Mouse (Mus musculus): Measurements from ENCODE around the gene Zfp784. TPM values are rescaled to one million over a fixed set of nuclear protein-coding genes. Genes with fewer than 3 reads are reported as not detected.
"Not testable (repeated sequence)": the region's sequence is repeated elsewhere in the genome, so short reads cannot be mapped to it uniquely, and the experiment has no call there.

Zfp784 gene
- polyA plus RNA-seq, 1 experiment from 2014 or later = 8.9 TPM

GRCm38 (mm10) chr7:5079365-5080009, 41.2 kb upstream of the Zfp784 start:
- Histone ChIP-seq H3K36me3 (replicated peaks; ENCODE audit: control insufficient read depth, insufficient read depth) (peaks cover 60% of the 10 kb centered on the region), H3K4me3 (replicated peaks; ENCODE audit: low read length) (peak overlapping the region; percentile 99), H3K9ac (peak overlapping the region; percentile 99), H3K4me2 (replicated peaks) (peak overlapping the region; percentile 96), H3K4me1 (replicated peaks; ENCODE audit: control insufficient read depth, insufficient read depth, low read length) (peaks cover 15% of the 10 kb centered on the region), H3K27ac (peak overlapping the region; percentile 74)
- WGBS = 66% methylated on average over 10 of the region's 13 CpGs
- ATAC-seq (ENCODE audit: low FRiP score) = peak; percentile 22
- H3K9me3 ChIP-seq (ENCODE audit: control insufficient read depth, low read length); DNase-seq (ENCODE audit: low spot score); H3K27me3 ChIP-seq (ENCODE audit: control insufficient read depth, insufficient read depth, low read length): not testable (repeated sequence)

- H3K4me1 ChIP-seq (replicated peaks; ENCODE audit: control insufficient read depth, insufficient read depth, low read length) = peaks cover 13% of the 10 kb centered on the region
- no peaks in the 10 kb centered on the region for H3K27me3 ChIP-seq (ENCODE audit: control insufficient read depth, insufficient read depth, low read length)
- 88% methylated on average over 2 of the region's 2 CpGs for WGBS
- H3K9ac ChIP-seq = no peak overlapping the region
- DNase-seq (ENCODE audit: low spot score) (no peak), ATAC-seq (ENCODE audit: low FRiP score) (no peak)
- peaks cover 73% of the 10 kb centered on the region for H3K36me3 ChIP-seq (replicated peaks; ENCODE audit: control insufficient read depth, insufficient read depth)
- no peak overlapping the region for H3K4me2 ChIP-seq (replicated peaks)
- no peaks in the 10 kb centered on the region for H3K9me3 ChIP-seq (ENCODE audit: control insufficient read depth, low read length)
- no peak overlapping the region for H3K4me3 ChIP-seq (replicated peaks; ENCODE audit: low read length)
- no peak overlapping the region for H3K27ac ChIP-seq
Observed at GRCm38 (mm10) chr7:5076931-5077330, 38.7 kb upstream of the Zfp784 start.

DNA sequence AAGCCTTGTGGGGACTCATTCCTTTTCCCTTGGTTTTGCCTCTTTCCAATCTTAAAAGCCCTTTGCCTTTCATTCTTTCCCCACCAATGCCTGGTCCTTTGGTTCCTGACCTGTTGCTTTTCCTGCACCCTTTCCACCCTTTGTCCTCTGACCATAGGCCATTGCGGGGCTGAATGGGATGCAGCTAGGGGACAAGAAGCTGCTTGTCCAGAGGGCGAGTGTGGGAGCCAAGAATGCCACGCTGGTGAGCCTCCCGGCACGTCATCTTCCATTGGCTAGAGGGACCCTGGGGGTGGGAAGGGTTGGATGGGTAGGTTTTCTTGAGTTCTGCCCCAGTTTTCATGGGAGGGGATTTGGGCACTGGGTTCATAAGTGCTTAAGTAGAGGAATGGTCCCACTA, 36.7 kb upstream of the Zfp784 start:
- Histone ChIP-seq H3K4me2 (replicated peaks) (no peak overlapping the region), H3K9ac (no peak overlapping the region), H3K4me3 (replicated peaks; ENCODE audit: low read length) (no peak overlapping the region), H3K4me1 (replicated peaks; ENCODE audit: control insufficient read depth, insufficient read depth, low read length) (no peaks in the 10 kb centered on the region), H3K36me3 (replicated peaks; ENCODE audit: control insufficient read depth, insufficient read depth) (peaks cover 92% of the 10 kb centered on the region), H3K27ac (no peak overlapping the region), H3K27me3 (ENCODE audit: control insufficient read depth, insufficient read depth, low read length) (no peaks in the 10 kb centered on the region), H3K9me3 (ENCODE audit: control insufficient read depth, low read length) (no peaks in the 10 kb centered on the region)
- no peak for ATAC-seq (ENCODE audit: low FRiP score)
- 97% methylated on average over 5 of the region's 5 CpGs for WGBS
- no peak for DNase-seq (ENCODE audit: low spot score)

DNA sequence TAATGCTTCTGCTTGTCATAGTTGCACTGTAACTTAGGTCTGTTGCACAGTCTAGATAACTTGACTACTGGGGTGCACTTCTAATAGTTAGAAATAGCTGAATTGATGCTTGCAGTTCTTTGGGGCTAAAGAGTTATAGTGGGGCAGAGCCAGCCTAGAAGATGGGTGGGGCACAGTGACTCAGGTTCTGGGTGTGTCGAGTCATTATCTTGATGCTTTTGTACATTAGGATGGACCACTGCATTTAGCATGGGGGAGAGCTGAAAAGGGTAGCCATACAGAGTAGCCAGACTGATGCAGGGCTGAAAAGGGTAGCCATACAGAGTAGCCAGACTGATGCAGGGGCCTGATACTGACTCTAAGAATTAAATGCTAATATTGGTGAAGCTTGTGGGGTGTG, 35.3 kb upstream of the Zfp784 start:
- DNase-seq (ENCODE audit: low spot score) = no peak
- ATAC-seq (ENCODE audit: low FRiP score) = no peak
- H3K36me3 ChIP-seq (replicated peaks; ENCODE audit: control insufficient read depth, insufficient read depth) = peaks cover 99% of the 10 kb centered on the region
- no peak overlapping the region for H3K4me3 ChIP-seq (replicated peaks; ENCODE audit: low read length)
- H3K27me3 ChIP-seq (ENCODE audit: control insufficient read depth, insufficient read depth, low read length) = no peaks in the 10 kb centered on the region
- no peak overlapping the region for H3K27ac ChIP-seq
- H3K4me2 ChIP-seq (replicated peaks) = no peak overlapping the region
- no peak overlapping the region for H3K9ac ChIP-seq
- no peaks in the 10 kb centered on the region for H3K4me1 ChIP-seq (replicated peaks; ENCODE audit: control insufficient read depth, insufficient read depth, low read length)
- 88% methylated on average over 1 of the region's 1 CpGs for WGBS
- H3K9me3 ChIP-seq (ENCODE audit: control insufficient read depth, low read length) = no peaks in the 10 kb centered on the region

GRCm38 (mm10) chr7:5064886-5065285, 26.6 kb upstream of the Zfp784 start:
- Histone ChIP-seq H3K4me1 (replicated peaks; ENCODE audit: control insufficient read depth, insufficient read depth, low read length) (peaks cover 23% of the 10 kb centered on the region), H3K4me2 (replicated peaks) (no peak overlapping the region), H3K27me3 (ENCODE audit: control insufficient read depth, insufficient read depth, low read length) (no peaks in the 10 kb centered on the region), H3K9ac (no peak overlapping the region), H3K27ac (no peak overlapping the region), H3K9me3 (ENCODE audit: control insufficient read depth, low read length) (no peaks in the 10 kb centered on the region), H3K36me3 (replicated peaks; ENCODE audit: control insufficient read depth, insufficient read depth) (peaks cover 37% of the 10 kb centered on the region), H3K4me3 (replicated peaks; ENCODE audit: low read length) (no peak overlapping the region)
- ATAC-seq (ENCODE audit: low FRiP score) (no peak), DNase-seq (ENCODE audit: low spot score) (no peak)
- WGBS = 95% methylated on average over 6 of the region's 6 CpGs

GRCm38 (mm10) chr7:5062360-5063001, 24.2 kb upstream of the Zfp784 start:
- Histone ChIP-seq H3K27ac (peak overlapping the region; percentile 99), H3K9me3 (ENCODE audit: control insufficient read depth, low read length) (no peaks in the 10 kb centered on the region), H3K4me3 (replicated peaks; ENCODE audit: low read length) (peak overlapping the region; percentile 77), H3K36me3 (replicated peaks; ENCODE audit: control insufficient read depth, insufficient read depth) (peaks cover 13% of the 10 kb centered on the region), H3K27me3 (ENCODE audit: control insufficient read depth, insufficient read depth, low read length) (peaks cover 9% of the 10 kb centered on the region), H3K9ac (peak overlapping the region; percentile 87), H3K4me2 (replicated peaks) (peak overlapping the region; percentile 86), H3K4me1 (replicated peaks; ENCODE audit: control insufficient read depth, insufficient read depth, low read length) (peaks cover 36% of the 10 kb centered on the region)
- ATAC-seq (ENCODE audit: low FRiP score) (peak; percentile 47), DNase-seq (ENCODE audit: low spot score) (peak; percentile 88)
- WGBS = under 1% methylated on average over 51 of the region's 51 CpGs

GRCm38 (mm10) chr7:5061774-5062359, 23.6 kb upstream of the Zfp784 start, which contains the start of gene U2af2:
Gene U2af2 (plus strand): TSS chr7:5062143.
- Histone ChIP-seq H3K27me3 (ENCODE audit: control insufficient read depth, insufficient read depth, low read length) (peaks cover 9% of the 10 kb centered on the region), H3K27ac (peak within 1 kb of the TSS; percentile 99), H3K36me3 (replicated peaks; ENCODE audit: control insufficient read depth, insufficient read depth) (peaks cover 7% of the 10 kb centered on the region; the same call in 1 of the 2 replicates), H3K4me2 (replicated peaks) (peak within 1 kb of the TSS; percentile 86), H3K9me3 (ENCODE audit: control insufficient read depth, low read length) (no peaks in the 10 kb centered on the region), H3K4me3 (replicated peaks; ENCODE audit: low read length) (peak within 1 kb of the TSS; percentile 77), H3K4me1 (replicated peaks; ENCODE audit: control insufficient read depth, insufficient read depth, low read length) (peaks cover 40% of the 10 kb centered on the region), H3K9ac (peak within 1 kb of the TSS; percentile 87)
- WGBS = under 1% methylated on average over 62 of the region's 65 CpGs
- DNase-seq (ENCODE audit: low spot score) = peak; percentile 89
- ATAC-seq (ENCODE audit: low FRiP score) = peak; percentile 80

DNA sequence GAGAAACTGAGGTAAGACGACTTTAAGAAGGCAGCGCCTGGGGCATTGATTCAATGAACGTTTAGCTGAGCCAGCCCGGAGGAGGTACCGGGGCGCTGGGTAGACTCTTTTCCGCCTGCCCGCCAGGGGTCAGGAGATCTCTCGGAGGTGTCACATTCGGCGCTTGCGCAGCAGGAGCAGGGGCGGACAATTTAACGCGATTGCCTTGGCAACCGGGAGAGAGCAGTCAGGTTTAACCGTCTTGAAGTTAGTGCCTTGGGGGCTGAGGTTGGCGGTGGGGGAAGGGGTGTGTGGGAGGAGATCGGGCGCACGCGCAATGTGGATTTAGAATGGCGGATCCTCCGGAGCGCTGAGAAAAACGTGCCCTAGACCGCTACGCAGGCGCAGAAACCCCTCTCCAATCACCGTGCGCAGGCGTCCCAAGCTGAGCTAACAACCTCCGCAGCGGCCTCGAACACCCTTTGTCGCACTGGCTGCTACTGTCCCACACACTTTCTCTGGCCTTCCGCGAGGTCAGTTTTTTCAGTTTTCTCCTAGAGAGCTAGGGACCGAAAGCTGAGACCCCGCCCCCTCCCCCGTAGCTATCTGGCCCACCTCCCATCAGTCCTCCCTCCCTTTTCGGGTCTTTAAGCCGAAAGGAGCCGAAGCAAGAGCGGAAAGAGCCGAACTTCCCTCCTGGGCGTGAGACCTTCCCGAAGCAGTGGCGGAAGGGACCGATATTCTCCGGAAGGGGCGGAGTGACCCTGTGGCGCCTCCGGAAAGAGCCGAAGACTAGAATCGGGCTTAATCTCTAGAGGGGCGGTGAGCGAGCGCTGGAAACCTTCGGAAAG, 22.9 kb upstream of the Zfp784 start:
- WGBS = under 1% methylated on average over 60 of the region's 60 CpGs
- ATAC-seq (ENCODE audit: low FRiP score) (peak; percentile 90), DNase-seq (ENCODE audit: low spot score) (peak; percentile 99)
- H3K27me3 ChIP-seq (ENCODE audit: control insufficient read depth, insufficient read depth, low read length) = peaks cover 10% of the 10 kb centered on the region
- H3K27ac ChIP-seq = peak overlapping the region; percentile 99
- peaks cover 41% of the 10 kb centered on the region for H3K4me1 ChIP-seq (replicated peaks; ENCODE audit: control insufficient read depth, insufficient read depth, low read length)
- H3K4me2 ChIP-seq (replicated peaks) = peak overlapping the region; percentile 86
- H3K36me3 ChIP-seq (replicated peaks; ENCODE audit: control insufficient read depth, insufficient read depth) = no peaks in the 10 kb centered on the region
- peak overlapping the region; percentile 77 for H3K4me3 ChIP-seq (replicated peaks; ENCODE audit: low read length)
- H3K9me3 ChIP-seq (ENCODE audit: control insufficient read depth, low read length) = no peaks in the 10 kb centered on the region
- H3K9ac ChIP-seq = peak overlapping the region; percentile 87
